Mouse (Mus musculus): ENCODE data around the gene Asic1.

- TF ChIP-seq CTCF (IDR thresholded peaks at IDR 0.05; ENCODE audit: low read depth) (no peak), EP300 (optimal IDR thresholded peaks at IDR 0.05) (no peak)
These were observed 8.9 kb upstream of the Asic1 start for GRCm38 (mm10) chr15:99661121-99661830.
